Mouse (Mus musculus): Measurements from ENCODE around the gene Fosl2. TPM values are rescaled to one million over a fixed set of nuclear protein-coding genes. Genes with fewer than 3 reads are reported as not detected.

The Fosl2 gene
- polyA plus RNA-seq, 1 experiment = 171 TPM

- TF ChIP-seq CTCF (IDR thresholded peaks at IDR 0.05; ENCODE audit: borderline replicate concordance, insufficient read depth, low read length) (no peak), POLR2A (IDR thresholded peaks at IDR 0.05; ENCODE audit: low read depth, low read length) (no peak)
- Histone ChIP-seq H3K4me1 (ENCODE audit: control insufficient read depth, insufficient read depth, low read length) (no peaks in the 10 kb centered on the region), H3K27ac (ENCODE audit: insufficient read depth, low read length) (no peak overlapping the region), H3K4me3 (ENCODE audit: insufficient read depth, low read length) (no peak overlapping the region)
Observed at GRCm38 (mm10) chr5:32127927-32128326, 7.7 kb upstream of the Fosl2 start.

- peak overlapping the region; percentile 85 for H3K27ac ChIP-seq (ENCODE audit: insufficient read depth, low read length)
- peak overlapping the region; percentile 10 for H3K4me3 ChIP-seq (ENCODE audit: insufficient read depth, low read length)
- TF ChIP-seq POLR2A (IDR thresholded peaks at IDR 0.05; ENCODE audit: low read depth, low read length) (no peak; the same call in 1 of the 2 replicates), CTCF (IDR thresholded peaks at IDR 0.05; ENCODE audit: borderline replicate concordance, insufficient read depth, low read length) (no peak)
- H3K4me1 ChIP-seq (ENCODE audit: control insufficient read depth, insufficient read depth, low read length) = no peaks in the 10 kb centered on the region
Observed at GRCm38 (mm10) chr5:32132971-32133501, 2.6 kb upstream of the Fosl2 start.

DNA sequence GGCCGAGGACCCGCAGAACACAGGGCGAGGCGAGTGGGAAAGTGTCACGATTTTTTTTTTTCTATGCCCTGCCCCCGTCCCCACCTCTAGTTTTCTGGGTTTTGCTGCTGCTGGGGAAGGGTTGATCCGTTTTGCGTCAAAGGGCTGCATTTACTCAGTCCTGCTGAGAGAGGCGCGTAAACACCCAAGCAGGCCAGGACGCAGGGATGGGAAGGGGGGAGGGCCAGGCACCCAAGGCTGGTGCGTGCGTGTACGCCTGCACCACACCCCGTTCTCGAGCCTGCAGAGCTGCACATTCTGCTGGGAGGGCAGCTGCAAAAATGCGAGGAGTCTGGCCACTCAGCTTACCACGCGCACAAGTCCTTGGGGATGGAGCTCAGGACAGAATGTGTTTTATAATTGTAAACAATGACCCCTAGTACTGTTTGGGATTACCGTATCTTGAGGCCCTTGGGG lies 2.0 kb upstream of the Fosl2 start:
- H3K4me3 ChIP-seq (ENCODE audit: insufficient read depth, low read length) = peak overlapping the region; percentile 3
- peak overlapping the region; percentile 85 for H3K27ac ChIP-seq (ENCODE audit: insufficient read depth, low read length)
- H3K4me1 ChIP-seq (ENCODE audit: control insufficient read depth, insufficient read depth, low read length) = no peaks in the 10 kb centered on the region
- TF ChIP-seq CTCF (IDR thresholded peaks at IDR 0.05; ENCODE audit: borderline replicate concordance, insufficient read depth, low read length) = no peak
- peak; percentile 77 for TF ChIP-seq POLR2A (IDR thresholded peaks at IDR 0.05; ENCODE audit: low read depth, low read length)

- Histone ChIP-seq H3K4me1 (ENCODE audit: control insufficient read depth, insufficient read depth, low read length) (no peaks in the 10 kb centered on the region), H3K27ac (ENCODE audit: insufficient read depth, low read length) (peak overlapping the region; percentile 85), H3K4me3 (ENCODE audit: insufficient read depth, low read length) (peak overlapping the region; percentile 3)
- TF ChIP-seq CTCF (IDR thresholded peaks at IDR 0.05; ENCODE audit: borderline replicate concordance, insufficient read depth, low read length) (no peak), POLR2A (IDR thresholded peaks at IDR 0.05; ENCODE audit: low read depth, low read length) (peak; percentile 65)
Observed at GRCm38 (mm10) chr5:32134051-32134732, 1.4 kb upstream of the Fosl2 start.

GRCm38 (mm10) chr5:32134903-32135335 lies 682 bp upstream of the Fosl2 start:
- Histone ChIP-seq H3K4me1 (ENCODE audit: control insufficient read depth, insufficient read depth, low read length) (no peaks in the 10 kb centered on the region), H3K27ac (ENCODE audit: insufficient read depth, low read length) (peak overlapping the region; percentile 91), H3K4me3 (ENCODE audit: insufficient read depth, low read length) (peak overlapping the region; percentile 21)
- TF ChIP-seq POLR2A (IDR thresholded peaks at IDR 0.05; ENCODE audit: low read depth, low read length) = peak; percentile 44; the same call in 1 of the 2 replicates
- no peak for TF ChIP-seq CTCF (IDR thresholded peaks at IDR 0.05; ENCODE audit: borderline replicate concordance, insufficient read depth, low read length)

GRCm38 (mm10) chr5:32136301-32136863 lies 781 bp downstream of the Fosl2 start:
- Histone ChIP-seq H3K4me3 (ENCODE audit: insufficient read depth, low read length) (peak overlapping the region; percentile 90), H3K27ac (ENCODE audit: insufficient read depth, low read length) (peak overlapping the region; percentile 94), H3K4me1 (ENCODE audit: control insufficient read depth, insufficient read depth, low read length) (no peaks in the 10 kb centered on the region)
- TF ChIP-seq CTCF (IDR thresholded peaks at IDR 0.05; ENCODE audit: borderline replicate concordance, insufficient read depth, low read length) = no peak
- peak; percentile 82 for TF ChIP-seq POLR2A (IDR thresholded peaks at IDR 0.05; ENCODE audit: low read depth, low read length)

GRCm38 (mm10) chr5:32137106-32137522 lies 1.5 kb downstream of the Fosl2 start:
- H3K27ac ChIP-seq (ENCODE audit: insufficient read depth, low read length) = peak overlapping the region; percentile 94
- TF ChIP-seq POLR2A (IDR thresholded peaks at IDR 0.05; ENCODE audit: low read depth, low read length) = peak; percentile 62
- no peak for TF ChIP-seq CTCF (IDR thresholded peaks at IDR 0.05; ENCODE audit: borderline replicate concordance, insufficient read depth, low read length)
- peaks cover 5% of the 10 kb centered on the region for H3K4me1 ChIP-seq (ENCODE audit: control insufficient read depth, insufficient read depth, low read length)
- peak overlapping the region; percentile 90 for H3K4me3 ChIP-seq (ENCODE audit: insufficient read depth, low read length)

DNA sequence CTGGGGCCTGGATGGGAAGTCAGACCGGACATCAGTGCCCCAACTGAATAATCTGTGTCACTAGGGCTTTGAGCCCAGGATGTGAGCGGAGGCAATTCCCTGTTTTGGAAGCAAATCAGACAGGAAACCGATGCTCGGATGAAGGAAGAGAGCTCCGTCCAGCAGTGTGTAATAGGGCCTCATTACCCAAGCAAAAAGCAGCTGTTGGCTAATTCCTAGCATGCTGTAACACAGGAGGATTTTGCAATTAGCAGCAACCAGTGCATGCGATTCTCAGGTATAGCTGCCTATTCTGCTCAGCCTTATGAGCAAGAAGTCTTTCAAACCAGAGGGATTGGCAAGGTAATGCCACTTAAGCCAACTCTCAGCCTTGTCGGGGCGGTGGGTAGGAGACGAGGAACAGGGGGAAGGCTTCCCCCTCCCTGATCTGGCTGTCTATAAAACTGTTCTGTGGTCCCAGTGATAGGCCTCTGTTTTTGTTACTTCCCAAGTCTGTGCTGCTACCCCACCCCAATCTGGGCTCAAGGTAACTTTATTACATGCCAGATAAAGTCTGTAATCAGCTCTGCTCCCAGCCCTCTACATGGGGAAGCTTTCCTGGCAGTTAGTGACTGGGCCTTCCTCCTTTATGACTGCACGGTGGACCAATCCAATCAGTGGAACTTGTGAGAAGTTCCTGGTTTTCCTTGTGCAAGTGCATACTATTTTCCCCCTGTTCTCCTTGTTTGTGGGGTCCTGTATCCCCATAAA lies 3.0 kb downstream of the Fosl2 start:
- TF ChIP-seq CTCF (IDR thresholded peaks at IDR 0.05; ENCODE audit: borderline replicate concordance, insufficient read depth, low read length) (no peak), POLR2A (IDR thresholded peaks at IDR 0.05; ENCODE audit: low read depth, low read length) (peak; percentile 32; the same call in 1 of the 2 replicates)
- H3K4me1 ChIP-seq (ENCODE audit: control insufficient read depth, insufficient read depth, low read length) = peaks cover 21% of the 10 kb centered on the region
- peak overlapping the region; percentile 90 for H3K4me3 ChIP-seq (ENCODE audit: insufficient read depth, low read length)

DNA sequence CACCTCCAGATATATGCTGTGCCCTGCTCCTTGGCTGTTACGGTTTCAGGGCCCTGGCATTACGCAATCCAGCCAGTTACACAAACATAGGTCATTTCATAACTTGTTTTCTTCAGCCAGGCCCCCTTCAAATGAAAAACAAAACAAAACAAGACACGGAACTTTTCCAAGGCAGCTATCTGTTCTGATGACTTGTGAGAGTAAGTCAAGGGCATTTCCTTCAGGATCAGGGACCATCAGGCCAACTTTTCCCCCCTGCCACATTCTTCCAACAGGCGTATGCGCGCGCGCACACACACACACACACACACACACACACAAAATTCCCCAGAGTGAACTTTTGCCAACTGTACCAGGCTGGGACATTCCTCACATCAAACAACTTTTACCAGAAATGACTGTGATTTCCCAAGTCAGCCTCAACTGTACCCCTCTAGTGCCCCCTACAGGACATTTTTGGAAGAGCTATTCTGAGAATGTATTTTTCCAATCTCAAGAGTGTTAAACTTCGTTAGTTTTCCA lies 4.0 kb downstream of the Fosl2 start:
- Histone ChIP-seq H3K4me1 (ENCODE audit: control insufficient read depth, insufficient read depth, low read length) (peaks cover 27% of the 10 kb centered on the region), H3K4me3 (ENCODE audit: insufficient read depth, low read length) (peak overlapping the region; percentile 90), H3K27ac (ENCODE audit: insufficient read depth, low read length) (peak overlapping the region; percentile 94)
- no peak for TF ChIP-seq CTCF (IDR thresholded peaks at IDR 0.05; ENCODE audit: borderline replicate concordance, insufficient read depth, low read length)
- 0 out of 2 replicates have a peak, but pooled peaks have one; percentile 30 for TF ChIP-seq POLR2A (IDR thresholded peaks at IDR 0.05; ENCODE audit: low read depth, low read length)

More for the DNA sequence above, 3.0 kb downstream of the Fosl2 start:
- peak overlapping the region; percentile 94 for H3K27ac ChIP-seq (ENCODE audit: insufficient read depth, low read length)
